Mouse (Mus musculus) MEL-GATA-1-ER (cell line): ENCODE results near the gene Gatd1.
A peak's percentile ranks its signal among the peaks of the same experiment; 100 is the strongest.
"Not testable (repeated sequence)": the region's sequence is repeated elsewhere in the genome, so short reads cannot be mapped to it uniquely, and the experiment has no call there.

Experiments used
- DNase-seq: peaks from one replicate; pipeline ENCODE4 v3.0.0-alpha.2; 2012; ENCODE audit warnings: low read depth; ENCODE audit errors: extremely low read depth

The Gatd1 gene

GRCm38 (mm10) chr7:141413809-141414584 lies at the start of gene Gatd1:
TSS of gene Gatd1 (minus strand) at chr7:141414136.
- peak; percentile 80 for DNase-seq

- DNase-seq, result no peak
These were observed 48.4 kb upstream of the Gatd1 start for GRCm38 (mm10) chr7:141462333-141462821.

GRCm38 (mm10) chr7:141461521-141462332 lies 47.8 kb upstream of the Gatd1 start:
- no peak for DNase-seq

- DNase-seq, result no peak
These were observed 46.6 kb upstream of the Gatd1 start, which contains the start of gene Cracr2b for GRCm38 (mm10) chr7:141460391-141461113. TSS of gene Cracr2b (plus strand) at chr7:141461094.

GRCm38 (mm10) chr7:141460001-141460390 lies 46.1 kb upstream of the Gatd1 start:
- no peak for DNase-seq

- no peak for DNase-seq
These were observed 45.4 kb upstream of the Gatd1 start for GRCm38 (mm10) chr7:141459301-141459711.

GRCm38 (mm10) chr7:141458661-141459060 lies 44.7 kb upstream of the Gatd1 start:
- DNase-seq, result no peak

- DNase-seq, result no peak
These were observed 44.2 kb upstream of the Gatd1 start for GRCm38 (mm10) chr7:141457986-141458660.

GRCm38 (mm10) chr7:141457236-141457635 lies 43.3 kb upstream of the Gatd1 start:
- no peak for DNase-seq

- DNase-seq, result no peak
These were observed 42.8 kb upstream of the Gatd1 start for GRCm38 (mm10) chr7:141456739-141457138.

GRCm38 (mm10) chr7:141455610-141456314 lies 41.8 kb upstream of the Gatd1 start:
- no peak for DNase-seq

- DNase-seq, result peak; percentile 74
These were observed 41.1 kb upstream of the Gatd1 start, which contains the start of gene Pnpla2 for GRCm38 (mm10) chr7:141454967-141455551. TSS of gene Pnpla2 (plus strand) at chr7:141455198.

GRCm38 (mm10) chr7:141453636-141454035 lies 39.7 kb upstream of the Gatd1 start:
- no peak for DNase-seq

GRCm38 (mm10) chr7:141451928-141452327 lies 38.0 kb upstream of the Gatd1 start:
- DNase-seq, result no peak

- peak; percentile 97 for DNase-seq
These were observed 33.4 kb upstream of the Gatd1 start, which contains the start of gene Rplp2 for GRCm38 (mm10) chr7:141447110-141447991. TSS of gene Rplp2 (plus strand) at chr7:141447370.

GRCm38 (mm10) chr7:141446374-141446773 lies 32.4 kb upstream of the Gatd1 start:
- not testable (repeated sequence) for DNase-seq

GRCm38 (mm10) chr7:141443828-141444237 lies 29.9 kb upstream of the Gatd1 start, which contains the start of gene Pidd1:
TSS of gene Pidd1 (minus strand) at chr7:141444025.
- DNase-seq, result peak; percentile 65

GRCm38 (mm10) chr7:141443081-141443821 lies 29.3 kb upstream of the Gatd1 start:
- no peak for DNase-seq
